Mouse (Mus musculus): ENCODE data around the gene Mex3a. TPM values are rescaled to one million over a fixed set of nuclear protein-coding genes. Genes with fewer than 3 reads are reported as not detected.

The Mex3a gene
- polyA plus RNA-seq, 1 experiment from 2014 or later = 19.2 TPM

DNA sequence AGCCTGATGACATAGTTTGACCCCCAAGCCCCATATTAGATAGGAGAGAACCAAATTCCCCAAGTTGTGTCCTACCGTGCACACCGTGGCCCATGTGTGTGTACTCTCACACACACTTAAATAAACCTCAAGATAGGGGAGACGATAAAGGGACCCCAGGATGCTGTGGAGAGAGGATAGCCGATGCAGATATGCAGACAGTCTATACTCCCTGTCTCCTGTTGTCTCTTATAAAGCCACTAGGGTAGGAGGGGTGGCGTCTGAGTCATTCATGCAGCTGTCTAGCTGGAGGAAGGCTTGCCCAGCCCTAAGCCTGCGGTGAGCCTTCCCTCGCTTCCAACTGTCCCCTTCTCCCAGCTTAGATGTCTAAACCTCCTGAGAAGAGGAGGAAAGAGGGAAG is 32.1 kb upstream of the Mex3a start:
- 79% methylated on average over 7 of the region's 7 CpGs for WGBS
- ATAC-seq (ENCODE audit: low FRiP score) = no peak

DNA sequence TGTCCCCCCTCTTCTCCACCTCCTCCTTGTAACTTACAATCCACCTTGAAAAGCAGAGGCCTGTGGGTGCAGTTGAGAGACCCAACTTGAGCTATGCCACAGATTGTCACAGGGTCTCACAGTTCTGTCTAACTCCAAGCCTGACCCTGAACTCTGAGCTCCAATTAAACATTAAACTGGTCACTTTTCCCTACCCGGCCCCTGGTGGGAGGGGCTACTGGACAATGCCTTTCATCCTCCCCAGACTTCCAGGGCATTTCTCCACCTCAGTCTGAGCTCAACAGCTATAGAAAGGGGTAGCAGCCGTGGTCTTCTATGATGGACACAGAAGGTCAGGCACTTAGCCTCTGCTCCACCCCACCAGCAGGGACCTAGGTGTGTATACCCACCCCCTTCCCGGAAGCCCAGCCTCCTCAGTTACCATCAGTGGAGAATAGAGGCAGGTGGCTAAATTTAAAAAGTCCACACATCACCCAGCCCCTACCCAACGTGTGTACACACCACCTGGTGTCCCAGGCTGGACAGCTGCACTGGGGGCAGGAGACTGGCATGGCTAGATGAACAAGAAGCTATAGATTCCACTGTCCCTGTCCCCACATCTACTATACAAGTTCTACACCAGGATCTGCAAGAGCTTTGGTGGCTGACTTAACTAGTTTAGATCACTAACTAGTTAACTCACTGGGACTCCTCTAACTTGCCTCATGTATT is 31.4 kb upstream of the Mex3a start:
- 42% methylated on average over 4 of the region's 4 CpGs for WGBS
- no peak overlapping the region for H3K9ac ChIP-seq (replicated peaks)
- no peaks in the 10 kb centered on the region for H3K36me3 ChIP-seq
- H3K27me3 ChIP-seq (replicated peaks) = peaks cover 9% of the 10 kb centered on the region; the same call in 1 of the 2 replicates
- H3K4me3 ChIP-seq (replicated peaks) = peak overlapping the region; percentile 90
- H3K4me1 ChIP-seq = peaks cover 39% of the 10 kb centered on the region
- H3K27ac ChIP-seq (replicated peaks) = no peak overlapping the region
- ATAC-seq (ENCODE audit: low FRiP score) = no peak
- H3K4me2 ChIP-seq = peak overlapping the region; percentile 95
- no peaks in the 10 kb centered on the region for H3K9me3 ChIP-seq (replicated peaks)

More for the DNA sequence above, 32.1 kb upstream of the Mex3a start:
- H3K9ac ChIP-seq (replicated peaks) = no peak overlapping the region
- H3K4me3 ChIP-seq (replicated peaks) = no peak overlapping the region
- peaks cover 46% of the 10 kb centered on the region for H3K4me1 ChIP-seq
- no peak overlapping the region for H3K27ac ChIP-seq (replicated peaks)
- peaks cover 9% of the 10 kb centered on the region; the same call in 1 of the 2 replicates for H3K27me3 ChIP-seq (replicated peaks)
- H3K36me3 ChIP-seq = no peaks in the 10 kb centered on the region
- peak overlapping the region; percentile 95; the same call in 1 of the 2 replicates for H3K4me2 ChIP-seq
- no peaks in the 10 kb centered on the region for H3K9me3 ChIP-seq (replicated peaks)

DNA sequence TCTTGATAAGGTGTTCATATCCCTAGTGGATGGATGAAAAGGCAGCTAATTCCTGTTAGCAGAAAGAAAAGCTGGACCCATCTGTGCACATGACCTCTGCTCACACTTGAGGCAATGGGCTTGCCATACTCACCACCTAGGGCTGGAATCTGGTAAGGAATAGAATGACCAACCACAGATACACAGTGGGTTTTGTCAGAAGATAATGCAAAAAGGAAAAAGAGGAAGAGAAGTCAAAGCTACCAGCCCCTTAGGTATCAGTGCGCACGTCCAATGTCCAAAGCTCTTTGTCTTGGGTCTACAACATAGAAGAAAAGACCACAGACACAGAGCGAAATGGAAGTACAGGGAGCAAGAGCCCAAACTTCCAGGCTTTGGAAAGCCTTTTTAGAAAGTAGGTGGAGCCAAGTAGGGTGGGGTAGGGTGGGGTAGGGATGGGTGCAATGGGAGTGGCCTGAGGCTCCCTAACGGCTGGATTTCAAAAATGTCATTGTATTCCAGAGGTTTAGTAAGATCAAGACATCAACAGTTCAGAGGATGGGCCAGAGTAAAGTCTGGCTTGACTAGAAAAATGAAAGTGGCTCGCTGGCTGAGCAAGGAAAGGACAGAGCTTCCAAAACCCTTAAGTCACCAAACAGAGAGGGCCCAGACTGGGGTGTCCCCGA is 30.7 kb upstream of the Mex3a start:
- peak overlapping the region; percentile 91; the same call in 1 of the 2 replicates for H3K9ac ChIP-seq (replicated peaks)
- no peak overlapping the region for H3K27ac ChIP-seq (replicated peaks)
- no peaks in the 10 kb centered on the region for H3K36me3 ChIP-seq
- peaks cover 9% of the 10 kb centered on the region; the same call in 1 of the 2 replicates for H3K27me3 ChIP-seq (replicated peaks)
- H3K9me3 ChIP-seq (replicated peaks) = no peaks in the 10 kb centered on the region
- peak overlapping the region; percentile 90 for H3K4me3 ChIP-seq (replicated peaks)
- 57% methylated on average over 6 of the region's 6 CpGs for WGBS
- peak overlapping the region; percentile 95 for H3K4me2 ChIP-seq
- no peak for ATAC-seq (ENCODE audit: low FRiP score)
- H3K4me1 ChIP-seq = peaks cover 35% of the 10 kb centered on the region

DNA sequence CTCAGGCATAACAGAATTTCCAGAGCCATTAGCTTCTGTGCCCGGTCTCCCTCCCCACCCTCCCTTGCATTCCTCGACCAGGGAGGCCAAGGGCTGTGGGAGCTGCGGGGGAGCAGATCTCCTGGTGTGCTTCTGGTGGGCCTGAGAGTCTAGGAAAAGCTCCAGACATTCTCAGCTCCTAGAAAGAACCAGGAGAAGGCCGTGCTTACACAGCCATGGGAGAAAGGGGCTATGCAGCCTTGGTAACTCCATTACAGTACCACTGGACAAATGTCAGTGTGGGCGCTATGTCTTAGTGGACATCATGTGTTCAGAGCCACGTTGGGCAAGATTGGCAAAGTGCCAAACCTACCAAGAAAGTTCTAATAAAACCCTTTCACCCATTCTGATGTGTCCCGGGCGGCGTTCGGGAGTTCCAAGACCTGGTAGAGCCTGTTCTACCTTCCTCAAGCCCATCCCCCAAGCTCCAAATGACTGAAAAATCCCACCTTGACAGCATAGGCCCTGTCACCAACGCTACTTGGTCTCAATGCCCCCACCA is 30.1 kb upstream of the Mex3a start:
- H3K27me3 ChIP-seq (replicated peaks) = peaks cover 9% of the 10 kb centered on the region; the same call in 1 of the 2 replicates
- H3K4me2 ChIP-seq = peak overlapping the region; percentile 95
- H3K9me3 ChIP-seq (replicated peaks) = no peaks in the 10 kb centered on the region
- H3K9ac ChIP-seq (replicated peaks) = peak overlapping the region; percentile 91
- H3K27ac ChIP-seq (replicated peaks) = peak overlapping the region; percentile 86; the same call in 1 of the 2 replicates
- no peak for ATAC-seq (ENCODE audit: low FRiP score)
- WGBS = 11% methylated on average over 11 of the region's 11 CpGs
- H3K4me1 ChIP-seq = peaks cover 35% of the 10 kb centered on the region
- H3K36me3 ChIP-seq = no peaks in the 10 kb centered on the region
- peak overlapping the region; percentile 90 for H3K4me3 ChIP-seq (replicated peaks)

DNA sequence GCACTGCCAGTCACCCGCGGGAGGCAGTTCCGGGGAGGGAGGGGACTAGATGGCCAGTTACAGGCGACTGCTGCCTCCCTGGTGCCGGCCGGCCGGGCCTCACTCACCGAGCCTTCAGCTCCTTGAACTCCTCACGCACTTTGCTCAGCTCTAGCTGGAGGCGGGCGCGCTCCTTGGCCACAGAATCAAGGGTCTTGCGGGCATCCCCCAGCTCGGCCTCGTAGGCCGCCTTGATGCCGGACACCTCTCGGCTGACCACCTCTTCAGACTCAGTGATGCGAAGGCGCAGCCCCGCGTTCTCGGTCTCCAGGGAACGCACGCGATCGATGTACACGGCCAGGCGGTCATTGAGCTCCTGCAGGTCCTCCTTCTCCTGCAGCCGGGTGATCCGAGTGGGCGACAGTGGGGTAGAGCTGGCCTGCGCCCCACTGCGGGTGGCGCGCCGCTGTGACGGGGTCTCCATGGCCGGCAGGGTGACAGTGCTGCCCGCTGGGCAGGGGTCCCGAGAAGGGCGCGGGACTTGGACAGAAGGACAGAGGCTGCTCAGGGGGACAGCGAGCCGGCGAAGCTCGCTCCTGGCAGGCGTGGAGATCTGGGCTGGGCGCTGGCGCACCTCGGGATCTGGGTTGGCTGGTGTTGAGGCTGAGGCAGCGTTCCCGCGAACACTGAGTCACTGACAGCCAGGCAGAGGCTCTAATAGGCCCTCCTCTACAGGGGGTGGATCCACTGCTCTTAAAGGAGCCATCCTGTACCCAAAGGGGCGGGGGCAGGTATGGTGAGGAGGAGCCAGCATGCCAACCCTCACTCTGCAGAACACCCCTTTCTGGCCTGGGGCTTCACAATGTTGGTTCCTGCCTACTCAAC is 29.3 kb upstream of the Mex3a start:
- Histone ChIP-seq H3K4me3 (replicated peaks) (peak overlapping the region; percentile 90), H3K4me2 (peak overlapping the region; percentile 95), H3K36me3 (no peaks in the 10 kb centered on the region), H3K27me3 (replicated peaks) (peaks cover 9% of the 10 kb centered on the region; the same call in 1 of the 2 replicates), H3K9me3 (replicated peaks) (no peaks in the 10 kb centered on the region), H3K9ac (replicated peaks) (peak overlapping the region; percentile 91), H3K27ac (replicated peaks) (peak overlapping the region; percentile 86), H3K4me1 (peaks cover 35% of the 10 kb centered on the region)
- WGBS = under 1% methylated on average over 53 of the region's 55 CpGs
- ATAC-seq (ENCODE audit: low FRiP score) = peak; percentile 94

DNA sequence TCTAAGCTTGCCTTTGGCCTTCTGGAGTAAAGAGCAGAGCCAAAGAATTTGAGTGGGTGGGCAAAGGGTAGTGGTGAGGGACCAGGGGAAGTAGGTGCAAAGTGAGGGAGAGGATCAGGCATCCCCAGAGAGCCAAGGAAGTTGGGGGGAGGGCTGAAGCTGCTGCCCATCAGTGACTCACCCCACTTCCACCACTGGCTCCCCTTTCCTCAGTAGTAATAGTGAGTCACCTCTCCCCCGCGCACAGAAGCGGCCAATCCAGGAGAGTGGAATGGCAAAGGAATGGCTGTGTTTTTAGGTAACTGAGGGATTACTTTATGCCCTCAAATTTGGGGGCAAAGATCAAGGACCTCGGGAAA is 28.7 kb upstream of the Mex3a start:
- Histone ChIP-seq H3K36me3 (no peaks in the 10 kb centered on the region), H3K27ac (replicated peaks) (peak overlapping the region; percentile 86), H3K9me3 (replicated peaks) (no peaks in the 10 kb centered on the region), H3K4me2 (peak overlapping the region; percentile 95), H3K4me3 (replicated peaks) (peak overlapping the region; percentile 90), H3K9ac (replicated peaks) (0 out of 2 replicates have a peak overlapping the region, but pooled peaks have one; percentile 91), H3K4me1 (peaks cover 35% of the 10 kb centered on the region), H3K27me3 (replicated peaks) (peaks cover 9% of the 10 kb centered on the region; the same call in 1 of the 2 replicates)
- 15% methylated on average over 4 of the region's 4 CpGs for whole genome bisulfite sequencing
- ATAC-seq (ENCODE audit: low FRiP score) = peak; percentile 13; the same call in 1 of the 2 replicates

DNA sequence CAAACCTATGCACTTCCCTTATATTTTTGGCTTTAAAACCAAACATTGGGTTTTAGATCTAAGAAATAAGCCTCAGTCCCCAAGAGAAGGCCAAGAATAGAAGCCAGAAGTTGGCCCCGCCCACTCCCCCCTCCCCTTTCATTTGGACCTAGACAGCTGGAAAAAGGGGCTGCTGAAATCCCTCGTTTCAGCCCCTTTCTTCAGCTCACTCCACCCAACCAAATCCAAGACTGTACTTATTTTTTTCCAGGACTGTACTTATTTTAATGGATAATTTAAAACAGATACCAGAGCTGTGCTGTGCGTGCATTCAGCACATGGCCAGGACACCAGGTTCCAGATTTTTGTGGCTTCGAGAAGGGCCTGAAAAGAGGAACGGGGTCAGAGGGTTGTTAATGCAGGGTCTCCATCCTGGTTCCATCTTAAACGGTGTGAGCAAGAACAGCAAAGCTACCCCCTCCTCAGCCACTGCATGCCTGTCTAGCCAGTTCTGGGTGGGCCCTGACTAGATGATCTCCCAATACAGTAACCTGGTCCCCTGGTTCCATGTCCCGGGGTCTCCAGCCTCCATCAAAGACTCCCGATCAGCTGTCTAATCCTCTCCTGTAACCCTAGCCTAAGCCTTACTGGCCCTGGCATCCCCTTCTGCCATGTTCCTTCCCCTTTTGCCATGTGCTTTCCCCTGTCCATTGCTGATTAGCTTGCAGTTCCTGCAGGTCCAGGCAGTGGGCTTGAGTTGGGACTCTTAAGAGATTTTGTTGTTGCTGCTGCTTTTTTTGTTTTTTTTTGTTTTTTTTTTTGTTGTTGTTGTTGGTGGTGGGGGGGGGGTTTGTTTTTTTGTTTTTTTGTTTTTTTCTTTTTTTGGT is 28.1 kb upstream of the Mex3a start:
- H3K36me3 ChIP-seq = no peaks in the 10 kb centered on the region
- H3K27me3 ChIP-seq (replicated peaks) = peaks cover 9% of the 10 kb centered on the region; the same call in 1 of the 2 replicates
- no peaks in the 10 kb centered on the region for H3K9me3 ChIP-seq (replicated peaks)
- no peak overlapping the region for H3K4me3 ChIP-seq (replicated peaks)
- H3K9ac ChIP-seq (replicated peaks) = no peak overlapping the region
- H3K4me1 ChIP-seq = peaks cover 35% of the 10 kb centered on the region
- 56% methylated on average over 8 of the region's 8 CpGs for WGBS
- H3K27ac ChIP-seq (replicated peaks) = peak overlapping the region; percentile 86; the same call in 1 of the 2 replicates
- H3K4me2 ChIP-seq = no peak overlapping the region
- no peak for ATAC-seq (ENCODE audit: low FRiP score)

DNA sequence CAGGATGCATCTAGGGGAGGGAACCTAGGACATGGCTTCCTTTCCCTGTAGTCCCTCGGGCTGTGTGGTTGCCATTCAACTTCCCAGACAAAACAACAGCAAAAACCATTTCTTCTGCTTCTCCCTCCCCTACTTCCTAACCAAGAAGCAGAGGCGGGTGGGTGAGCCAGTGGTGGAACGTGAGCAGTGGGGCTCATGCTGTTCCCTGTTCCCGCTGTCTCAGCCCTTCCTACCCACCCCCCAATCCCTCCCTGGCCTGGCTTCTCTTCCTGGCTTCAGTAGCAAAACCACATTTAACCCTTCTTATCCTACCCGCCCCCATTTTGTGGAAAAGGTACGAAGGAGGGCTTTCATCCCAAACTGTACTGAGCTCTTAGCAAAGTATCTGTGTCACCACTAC is 27.1 kb upstream of the Mex3a start:
- 67% methylated on average over 6 of the region's 6 CpGs for WGBS
- Histone ChIP-seq H3K27me3 (replicated peaks) (peaks cover 9% of the 10 kb centered on the region; the same call in 1 of the 2 replicates), H3K36me3 (no peaks in the 10 kb centered on the region), H3K9ac (replicated peaks) (no peak overlapping the region), H3K4me3 (replicated peaks) (no peak overlapping the region), H3K27ac (replicated peaks) (no peak overlapping the region; the same call in 1 of the 2 replicates), H3K9me3 (replicated peaks) (no peaks in the 10 kb centered on the region), H3K4me1 (peaks cover 42% of the 10 kb centered on the region), H3K4me2 (no peak overlapping the region)
- no peak for ATAC-seq (ENCODE audit: low FRiP score)

DNA sequence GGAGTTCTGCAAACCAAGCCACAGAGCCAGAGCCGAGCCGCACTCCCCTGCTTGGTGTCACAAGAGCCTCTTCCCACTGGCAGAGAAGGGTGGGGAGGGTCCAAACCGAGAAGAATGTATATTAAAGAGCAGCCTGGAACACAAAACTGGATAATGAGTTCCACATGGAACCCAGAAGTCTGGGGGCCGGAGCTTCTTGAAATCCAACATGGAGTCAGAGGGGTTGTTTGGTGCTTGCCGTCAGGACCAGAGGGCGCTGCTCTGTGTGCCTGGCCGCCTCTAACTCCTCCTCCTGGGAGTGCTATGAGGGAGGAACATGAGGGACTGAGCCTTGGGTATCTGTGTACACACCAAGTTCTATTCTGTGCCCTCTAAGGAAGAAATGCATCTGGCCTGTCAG is 26.4 kb upstream of the Mex3a start:
- H3K36me3 ChIP-seq = no peaks in the 10 kb centered on the region
- H3K4me1 ChIP-seq = peaks cover 44% of the 10 kb centered on the region
- no peak for ATAC-seq (ENCODE audit: low FRiP score)
- H3K9me3 ChIP-seq (replicated peaks) = no peaks in the 10 kb centered on the region
- peaks cover 9% of the 10 kb centered on the region; the same call in 1 of the 2 replicates for H3K27me3 ChIP-seq (replicated peaks)
- no peak overlapping the region for H3K4me3 ChIP-seq (replicated peaks)
- no peak overlapping the region for H3K27ac ChIP-seq (replicated peaks)
- no peak overlapping the region for H3K9ac ChIP-seq (replicated peaks)
- 53% methylated on average over 7 of the region's 7 CpGs for WGBS
- no peak overlapping the region for H3K4me2 ChIP-seq

DNA sequence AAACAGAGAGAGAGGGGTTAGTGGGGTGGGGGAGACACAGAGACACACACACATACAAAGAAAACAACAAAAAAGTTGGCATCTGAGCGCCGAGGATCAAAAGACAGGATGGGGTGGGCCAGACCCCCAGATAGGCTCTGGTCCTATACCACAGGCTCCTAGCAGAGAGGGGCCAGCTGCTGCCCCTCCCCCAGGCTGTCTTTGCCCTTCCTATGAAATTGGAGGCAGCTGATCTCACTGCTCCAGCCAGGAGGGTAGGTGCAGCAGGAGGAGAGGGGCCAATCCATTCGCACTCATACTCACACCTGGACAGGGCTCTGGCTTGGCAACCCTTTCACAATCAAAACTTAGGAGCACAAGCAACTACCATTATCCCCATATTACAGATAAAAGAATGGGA is 22.9 kb upstream of the Mex3a start:
- Histone ChIP-seq H3K4me3 (replicated peaks) (peak overlapping the region; percentile 39), H3K9ac (replicated peaks) (peak overlapping the region; percentile 46), H3K9me3 (replicated peaks) (no peaks in the 10 kb centered on the region), H3K27me3 (replicated peaks) (peaks cover 1% of the 10 kb centered on the region; the same call in 1 of the 2 replicates), H3K27ac (replicated peaks) (peak overlapping the region; percentile 88), H3K4me1 (peaks cover 39% of the 10 kb centered on the region), H3K4me2 (peak overlapping the region; percentile 60), H3K36me3 (no peaks in the 10 kb centered on the region)
- 54% methylated on average over 3 of the region's 3 CpGs for WGBS
- ATAC-seq (ENCODE audit: low FRiP score) = no peak
